Comparison of ENCODE assay signal across 9 mouse cellular contexts in the genomic region with DNA sequence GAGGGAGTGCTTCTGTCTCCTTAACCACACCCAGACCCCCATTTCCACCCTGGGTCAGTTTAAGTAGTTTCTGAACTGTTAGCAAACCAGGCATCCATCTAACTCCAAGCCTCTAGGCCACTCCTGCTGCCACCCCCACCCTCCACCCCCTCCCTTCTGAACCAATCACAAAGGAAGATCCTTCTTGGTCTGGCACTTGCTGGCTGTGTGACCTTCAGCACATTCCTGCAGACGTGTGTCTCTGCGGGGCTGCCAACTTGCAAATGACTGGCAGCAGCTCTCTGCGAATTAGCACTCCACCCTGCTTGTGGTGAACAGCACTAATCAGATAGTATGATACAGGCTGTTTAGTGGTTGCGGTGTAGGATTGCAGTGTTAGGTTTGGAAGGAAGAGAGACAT. TPM values are rescaled to one million over a fixed set of nuclear protein-coding genes. Genes with fewer than 3 reads are reported as not detected.
DNase-seq lines count a peak whose midpoint lies in the region; ATAC-seq lines count a peak whose summit lies in the region.
"Had no signal": no experiment of that assay in that cellular context is flagged by ENCODE, and none has a peak within 500 bp of the region (broad histone marks: within the 10 kb centered on the region; RNA-seq: fewer than 3 reads in every experiment).

No protein-coding gene starts in this region.

- H3K27ac ChIP-seq in midbrain, embryonic 12.5 days (replicated peaks), result no peak overlapping the region
- no peak overlapping the region for H3K27ac ChIP-seq in midbrain, embryonic 14.5 days (replicated peaks; ENCODE audit: low read depth, low read length)
- H3K27ac ChIP-seq in forebrain, embryonic 15.5 days (replicated peaks), result no peak overlapping the region
- H3K27ac ChIP-seq in neural tube, embryonic 15.5 days (replicated peaks), result no peak overlapping the region

- H3K36me3 ChIP-seq in midbrain, embryonic 12.5 days, result no peaks in the 10 kb centered on the region
- no peaks in the 10 kb centered on the region for H3K36me3 ChIP-seq in midbrain, embryonic 14.5 days (ENCODE audit: control insufficient read depth, insufficient read depth, low read length)
- no peaks in the 10 kb centered on the region for H3K36me3 ChIP-seq in forebrain, embryonic 15.5 days
- H3K36me3 ChIP-seq in neural tube, embryonic 15.5 days, result no peaks in the 10 kb centered on the region

- H3K4me1 ChIP-seq in midbrain, embryonic 12.5 days, result peaks cover 17% of the 10 kb centered on the region
- peaks cover 12% of the 10 kb centered on the region for H3K4me1 ChIP-seq in midbrain, embryonic 14.5 days (ENCODE audit: control insufficient read depth, insufficient read depth, low read length)
- peaks cover 22% of the 10 kb centered on the region for H3K4me1 ChIP-seq in forebrain, embryonic 15.5 days
- peaks cover 14% of the 10 kb centered on the region for H3K4me1 ChIP-seq in neural tube, embryonic 15.5 days

- no peak overlapping the region for H3K9ac ChIP-seq in midbrain, embryonic 12.5 days (replicated peaks)
- no peak overlapping the region for H3K9ac ChIP-seq in midbrain, embryonic 14.5 days (replicated peaks; ENCODE audit: low read length)
- H3K9ac ChIP-seq in forebrain, embryonic 15.5 days (replicated peaks), result no peak overlapping the region
- no peak overlapping the region for H3K9ac ChIP-seq in neural tube, embryonic 15.5 days (replicated peaks)

- 22% methylated on average over 4 of the region's 4 CpGs for WGBS in midbrain, embryonic 12.5 days
- WGBS in midbrain, embryonic 14.5 days, result 20% methylated on average over 4 of the region's 4 CpGs
- 17% methylated on average over 4 of the region's 4 CpGs for WGBS in forebrain, embryonic 15.5 days
- WGBS in neural tube, embryonic 15.5 days, result 21% methylated on average over 4 of the region's 4 CpGs

- H3K4me2 ChIP-seq in midbrain, embryonic 12.5 days (replicated peaks), result no peak overlapping the region
- H3K4me2 ChIP-seq in midbrain, embryonic 14.5 days (ENCODE audit: low read length), result no peak overlapping the region
- H3K4me2 ChIP-seq in forebrain, embryonic 15.5 days (replicated peaks), result no peak overlapping the region
- no peak overlapping the region for H3K4me2 ChIP-seq in neural tube, embryonic 15.5 days

- no peak overlapping the region for H3K4me3 ChIP-seq in midbrain, embryonic 12.5 days
- H3K4me3 ChIP-seq in midbrain, embryonic 14.5 days (replicated peaks; ENCODE audit: low read depth, low read length), result no peak overlapping the region
- no peak overlapping the region for H3K4me3 ChIP-seq in forebrain, embryonic 15.5 days
- H3K4me3 ChIP-seq in neural tube, embryonic 15.5 days (replicated peaks), result no peak overlapping the region

- H3K27me3 ChIP-seq in midbrain, embryonic 12.5 days, result no peaks in the 10 kb centered on the region
- no peaks in the 10 kb centered on the region for H3K27me3 ChIP-seq in midbrain, embryonic 14.5 days (ENCODE audit: control insufficient read depth, insufficient read depth, low read length)
- no peaks in the 10 kb centered on the region for H3K27me3 ChIP-seq in forebrain, embryonic 15.5 days
- no peaks in the 10 kb centered on the region for H3K27me3 ChIP-seq in neural tube, embryonic 15.5 days (replicated peaks)

- peak; percentile 32 for DNase-seq in embryo, embryonic 10.5 days (ENCODE audit: low spot score)
- no peak for DNase-seq in embryo, embryonic 11 days
- DNase-seq in midbrain, embryonic 14.5 days, result no peak
- DNase-seq in thymus, postnatal 25 days, result no peak

- 0 out of 2 replicates have a peak, but pooled peaks have one; percentile 12 for ATAC-seq in midbrain, embryonic 12.5 days (ENCODE audit: low FRiP score, low read depth)
- no peak for ATAC-seq in midbrain, embryonic 14.5 days (ENCODE audit: low FRiP score, low TSS enrichment)
- ATAC-seq in forebrain, embryonic 15.5 days (replicated peaks), result peak; percentile 55; the same call in 1 of the 2 replicates
- peak; percentile 88 for ATAC-seq in megakaryocyte-erythroid progenitor cell, adult 5-6 weeks (replicated peaks; ENCODE audit: low FRiP score, low TSS enrichment, poor library complexity, severe bottlenecking)
- no peak for ATAC-seq in neural tube, embryonic 15.5 days (ENCODE audit: low FRiP score)

- no peaks in the 10 kb centered on the region for H3K9me3 ChIP-seq in midbrain, embryonic 12.5 days
- no peaks in the 10 kb centered on the region for H3K9me3 ChIP-seq in midbrain, embryonic 14.5 days (ENCODE audit: control insufficient read depth, low read length)
- H3K9me3 ChIP-seq in forebrain, embryonic 15.5 days, result no peaks in the 10 kb centered on the region
- no peaks in the 10 kb centered on the region for H3K9me3 ChIP-seq in neural tube, embryonic 15.5 days (replicated peaks)

RNA-seq across cellular contexts. Expression of gene Atxn7l1, which starts 18.1 kb away (rescaled TPM):
- polyA plus RNA-seq in midbrain, embryonic 12.5 days (2016; fragmentation: Nextera tagmentation; extraction: Ambion mirVana), result 10.9 and 11.3 TPM in 2 replicates
- polyA plus RNA-seq in midbrain, embryonic 14.5 days (2014; fragmentation: Nextera tagmentation; extraction: Ambion mirVana), result 22.6 and 23.9 TPM in 2 replicates
- polyA plus RNA-seq in forebrain, embryonic 15.5 days (2015; fragmentation: Nextera tagmentation; extraction: Ambion mirVana), result 15.4 and 17.6 TPM in 2 replicates
- total RNA-seq in megakaryocyte-erythroid progenitor cell, adult 5-6 weeks (2014; fragmentation: Nextera tagmentation), result 116 and 120 TPM in 2 replicates
- total RNA-seq in megakaryocyte-erythroid progenitor cell, adult 5-6 weeks (2017), result 29.5 and 49.3 TPM in 2 replicates
- 19.4 and 27.7 TPM in 2 replicates for polyA plus RNA-seq in neural tube, embryonic 15.5 days (2015; fragmentation: Nextera tagmentation; extraction: Ambion mirVana)

RNA-seq across cellular contexts. Expression of gene Cdhr3, which starts 36.7 kb away (rescaled TPM):
- 0.08 TPM in 1 of 2 replicates, not detected in the other for polyA plus RNA-seq in midbrain, embryonic 12.5 days (2016; fragmentation: Nextera tagmentation; extraction: Ambion mirVana)
- 0.08 and 0.28 TPM in 2 replicates for polyA plus RNA-seq in midbrain, embryonic 14.5 days (2014; fragmentation: Nextera tagmentation; extraction: Ambion mirVana)
- 0.20 and 0.29 TPM in 2 replicates for polyA plus RNA-seq in forebrain, embryonic 15.5 days (2015; fragmentation: Nextera tagmentation; extraction: Ambion mirVana)
- not detected in 2 replicates for total RNA-seq in megakaryocyte-erythroid progenitor cell, adult 5-6 weeks (2014; fragmentation: Nextera tagmentation)
- total RNA-seq in megakaryocyte-erythroid progenitor cell, adult 5-6 weeks (2017), result not detected in 2 replicates
- polyA plus RNA-seq in neural tube, embryonic 15.5 days (2015; fragmentation: Nextera tagmentation; extraction: Ambion mirVana), result 0.18 and 0.32 TPM in 2 replicates
- total RNA-seq: liver, adult 2 months had no signal
- polyA plus RNA-seq: liver, adult 2 months had no signal

Comparison
In these comparisons a context has a peak if more than half of its experiments do, and no peak if none do; other contexts are left out.
1. ATAC-seq: peak in midbrain, embryonic 12.5 days (single experiment), forebrain, embryonic 15.5 days (single experiment) and megakaryocyte-erythroid progenitor cell, adult 5-6 weeks (single experiment); none in midbrain, embryonic 14.5 days (single experiment) and neural tube, embryonic 15.5 days (single experiment).